Mouse (Mus musculus): Measurements from ENCODE around the gene Dnajb6. TPM values are rescaled to one million over a fixed set of nuclear protein-coding genes. Genes with fewer than 3 reads are reported as not detected.
"Not testable (repeated sequence)": the region's sequence is repeated elsewhere in the genome, so short reads cannot be mapped to it uniquely, and the experiment has no call there.

Dnajb6 gene
- polyA plus RNA-seq, 1 experiment, result 19.7 TPM

DNA sequence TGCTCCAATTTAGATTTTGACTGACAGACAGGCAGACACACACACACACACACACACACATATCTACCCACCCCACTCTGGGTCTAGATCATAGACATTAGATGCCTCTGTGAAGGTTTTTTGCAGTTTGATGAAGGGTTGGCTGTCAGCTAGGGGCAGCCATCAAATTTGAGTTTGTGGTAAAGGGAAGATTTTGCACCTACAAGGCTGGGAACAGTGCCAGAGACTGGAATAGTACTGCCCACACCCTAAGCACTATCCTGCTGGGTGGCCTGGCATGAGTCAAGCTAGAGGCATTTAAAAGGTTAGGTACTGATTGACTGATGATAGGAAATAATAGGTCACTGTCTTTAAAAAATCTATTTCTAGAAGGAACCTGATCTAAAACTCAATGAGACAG lies 15.8 kb downstream of the Dnajb6 start:
- no peak for DNase-seq (ENCODE audit: low read depth, low spot score)

DNA sequence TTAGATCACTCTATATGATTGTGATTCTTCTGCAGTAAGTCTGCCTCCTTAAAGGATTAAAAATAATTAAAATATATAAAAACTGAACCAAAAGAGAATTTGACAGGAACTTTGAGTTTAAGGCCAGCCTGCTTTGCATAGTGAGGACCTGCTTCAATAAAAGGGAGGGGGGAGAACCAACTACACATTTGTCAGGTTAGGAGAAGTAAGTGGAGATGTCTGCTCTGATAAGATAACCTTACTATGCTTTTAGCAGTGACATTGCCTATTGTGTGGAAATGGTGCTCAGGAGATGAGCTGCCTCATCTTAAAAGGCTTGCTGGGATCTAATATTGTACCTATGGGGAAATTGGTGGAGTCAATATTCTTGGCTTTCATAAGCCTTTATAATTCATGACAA lies 17.4 kb downstream of the Dnajb6 start:
- DNase-seq (ENCODE audit: low read depth, low spot score), result no peak

DNA sequence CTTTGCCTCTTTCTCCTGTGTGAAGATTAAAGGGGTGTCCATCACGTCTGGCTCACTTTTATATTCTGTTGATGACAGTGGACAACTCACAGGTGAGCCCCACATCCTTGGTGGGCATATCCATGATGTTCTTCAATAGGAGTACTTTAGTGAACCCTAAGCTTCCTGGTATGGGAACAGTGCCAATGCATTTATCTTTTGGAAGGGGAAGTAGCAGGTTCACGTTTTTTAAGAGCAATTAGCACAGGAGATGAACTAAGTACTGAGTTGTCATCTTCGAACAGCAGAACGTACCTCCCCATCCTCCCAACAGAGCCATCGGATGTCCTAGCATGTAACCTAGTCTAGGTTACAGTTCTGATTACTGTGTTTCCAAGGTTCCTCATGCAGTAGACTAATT lies 23.8 kb downstream of the Dnajb6 start:
- no peak for DNase-seq (ENCODE audit: low read depth, low spot score)
- 70% methylated on average over 5 of the region's 5 CpGs for whole genome bisulfite sequencing

DNA sequence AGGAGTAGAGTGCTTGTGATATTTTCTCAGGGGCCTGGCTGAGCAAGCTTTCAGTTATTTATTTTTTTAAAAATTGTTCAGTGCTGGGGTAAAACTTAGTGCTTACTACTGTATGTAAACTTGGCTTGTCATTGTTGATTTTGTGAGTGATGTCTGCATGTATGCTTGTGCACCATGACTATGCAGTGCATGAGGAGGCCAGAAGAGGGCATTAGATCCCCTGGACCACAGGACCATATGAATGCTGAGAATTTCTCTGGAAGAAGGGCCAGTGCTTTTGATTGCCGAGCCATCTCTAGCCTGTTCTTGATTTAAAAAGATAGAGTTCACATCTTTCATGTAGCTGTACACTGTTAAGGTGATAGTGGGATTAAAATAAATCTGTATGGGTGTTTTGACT lies 35.4 kb downstream of the Dnajb6 start:
- 79% methylated on average over 1 of the region's 1 CpGs for WGBS
- DNase-seq (ENCODE audit: low read depth, low spot score), result no peak

DNA sequence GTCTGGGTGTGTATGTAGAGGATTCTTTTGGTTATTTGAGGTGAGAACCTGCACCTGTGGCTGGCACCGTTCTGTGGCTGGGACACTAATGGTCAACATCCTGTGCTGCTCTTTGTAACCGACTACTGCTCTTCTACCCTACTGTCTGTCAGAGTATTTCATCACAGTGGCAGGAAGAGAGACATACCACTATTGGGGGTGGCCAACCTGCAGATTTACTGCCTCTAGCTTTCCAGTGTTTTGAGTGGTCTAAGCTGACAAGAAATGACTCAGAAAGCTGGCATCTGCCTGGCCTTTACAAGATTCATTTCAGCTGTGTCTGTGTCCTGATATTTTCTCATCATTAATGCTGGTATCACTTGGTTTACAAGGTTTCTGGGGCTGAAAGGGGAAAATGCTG lies 36.5 kb downstream of the Dnajb6 start:
- WGBS, result 66% methylated on average over 2 of the region's 2 CpGs

DNA sequence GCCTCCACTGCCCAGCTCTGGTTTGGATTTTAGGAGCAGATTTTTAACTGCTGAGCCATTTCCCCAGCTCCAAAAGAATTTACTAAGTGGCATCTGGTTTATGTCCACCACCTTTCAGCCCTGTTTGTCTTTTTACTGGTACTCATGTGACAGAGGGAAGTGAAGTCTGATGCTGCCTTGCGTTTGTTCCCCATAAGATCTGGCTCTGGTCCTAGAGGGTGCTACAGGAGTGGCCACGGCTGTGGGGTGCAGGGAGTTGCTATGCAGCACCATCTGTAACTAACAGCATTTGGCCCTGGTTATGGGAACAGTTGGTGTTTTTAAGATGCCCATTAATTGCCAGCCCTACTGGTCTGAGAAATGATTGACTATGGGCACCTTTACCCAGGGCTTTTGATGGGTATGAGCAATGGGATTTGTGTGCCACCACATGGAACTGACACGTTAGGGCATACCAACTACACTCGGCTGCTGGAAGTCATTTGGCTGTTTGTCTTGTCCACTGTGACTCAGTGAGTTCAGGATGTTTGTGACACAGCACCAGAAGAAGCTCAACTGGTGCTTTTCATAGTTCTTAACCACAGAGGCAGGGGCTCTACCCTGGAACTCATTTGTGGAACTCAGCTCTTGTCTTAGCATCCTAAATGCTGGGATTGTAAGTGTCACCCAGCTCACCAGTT lies 37.3 kb downstream of the Dnajb6 start:
- DNase-seq (ENCODE audit: low read depth, low spot score), result no peak
- 57% methylated on average over 4 of the region's 4 CpGs for WGBS

More for the DNA sequence above, 36.5 kb downstream of the Dnajb6 start:
- DNase-seq (ENCODE audit: low read depth, low spot score), result no peak

DNA sequence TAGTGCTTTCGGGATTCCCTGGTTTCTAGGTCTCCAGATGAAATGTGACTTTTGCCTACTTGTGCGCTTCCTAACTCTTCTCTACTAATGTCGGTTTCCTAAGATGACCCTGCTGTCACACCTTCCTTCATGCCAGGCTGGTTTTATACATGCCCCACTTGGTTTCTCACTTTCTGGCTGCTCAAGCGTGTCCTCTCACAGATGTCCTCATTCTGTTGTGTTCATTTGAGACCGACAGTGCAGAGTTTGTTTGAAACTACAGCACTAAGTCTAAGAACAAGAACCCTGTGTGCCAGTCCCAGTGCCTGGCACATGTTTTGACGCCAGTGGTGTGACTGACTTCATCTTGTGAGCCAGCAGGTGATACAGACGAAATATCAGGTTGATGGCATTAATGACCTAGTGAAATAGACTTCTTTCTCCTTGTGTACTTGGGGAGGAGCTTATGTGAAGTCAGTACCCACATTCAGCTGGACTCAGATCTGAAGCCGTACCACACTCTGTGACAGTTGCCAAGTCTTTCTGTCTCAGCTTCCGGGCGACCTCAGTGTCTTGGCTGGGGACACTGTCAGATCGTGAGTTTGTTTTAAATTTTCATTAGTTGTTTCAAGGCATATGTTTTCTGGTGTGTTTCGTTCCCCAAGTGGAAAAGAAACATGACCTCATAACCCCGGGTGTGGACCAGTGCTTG lies 38.1 kb downstream of the Dnajb6 start:
- no peak for DNase-seq (ENCODE audit: low read depth, low spot score)
- 81% methylated on average over 13 of the region's 13 CpGs for WGBS

DNA sequence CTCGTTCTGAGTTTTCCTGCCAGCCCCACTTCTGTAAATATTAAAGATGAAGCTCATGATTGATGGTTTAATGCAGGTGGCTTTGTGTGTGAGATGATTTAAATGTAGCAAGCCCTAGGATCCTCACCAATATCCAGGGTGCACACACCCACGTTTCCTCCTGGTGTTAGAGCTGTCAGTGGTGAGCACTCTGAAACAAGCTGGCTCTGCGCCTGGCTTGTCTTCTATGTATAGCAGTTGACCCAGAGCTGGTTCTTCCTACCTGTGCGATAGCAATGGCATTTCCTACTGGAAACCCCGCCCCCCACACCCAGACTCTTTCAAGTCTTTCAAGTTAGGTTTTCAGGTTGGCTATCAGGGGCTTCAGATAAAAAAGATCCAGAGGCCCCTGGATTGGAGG lies 39.9 kb downstream of the Dnajb6 start:
- 45% methylated on average over 5 of the region's 5 CpGs for WGBS
- DNase-seq (ENCODE audit: low read depth, low spot score), result no peak

DNA sequence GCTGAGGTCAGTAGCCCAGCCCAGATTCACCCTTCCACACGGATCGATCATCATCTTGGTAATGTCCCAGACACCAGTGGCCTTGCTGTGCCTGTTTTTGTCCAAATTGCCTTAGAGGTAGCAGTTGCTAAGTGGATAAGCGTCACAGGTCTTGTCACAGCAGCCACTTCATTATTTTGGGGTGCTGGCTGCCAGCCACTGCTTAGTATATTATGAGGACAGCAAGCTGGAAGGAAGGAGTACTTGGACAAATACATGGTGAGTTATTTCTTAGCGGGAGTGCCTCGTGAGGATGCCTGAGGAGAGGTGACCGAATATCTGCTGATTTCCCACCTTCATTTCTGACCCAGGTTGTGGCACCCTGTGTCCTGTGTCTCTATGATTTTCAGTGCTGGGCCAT lies 42.5 kb downstream of the Dnajb6 start:
- no peak for DNase-seq (ENCODE audit: low read depth, low spot score)
- WGBS, result 89% methylated on average over 6 of the region's 6 CpGs

DNA sequence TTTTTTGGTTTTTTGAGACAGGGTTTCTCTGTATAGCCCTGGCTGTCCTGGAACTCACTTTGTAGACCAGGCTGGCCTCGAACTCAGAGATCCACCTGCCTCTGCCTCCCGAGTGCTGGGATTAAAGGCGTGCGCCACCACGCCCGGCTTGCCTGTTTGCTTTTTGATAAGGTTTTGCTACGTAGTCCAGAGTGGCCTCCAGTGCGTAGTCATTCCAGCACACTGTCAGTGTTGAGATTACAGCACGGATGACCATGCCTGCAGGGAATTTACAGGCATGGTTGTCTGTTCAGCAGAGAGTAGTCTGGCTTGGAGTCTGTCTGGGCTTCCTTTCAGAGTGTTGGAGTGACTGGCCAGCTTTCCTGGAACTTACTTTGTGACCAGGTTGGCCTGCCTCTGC lies 44.2 kb downstream of the Dnajb6 start:
- 70% methylated on average over 9 of the region's 9 CpGs for WGBS
- not testable (repeated sequence) for DNase-seq (ENCODE audit: low read depth, low spot score)

DNA sequence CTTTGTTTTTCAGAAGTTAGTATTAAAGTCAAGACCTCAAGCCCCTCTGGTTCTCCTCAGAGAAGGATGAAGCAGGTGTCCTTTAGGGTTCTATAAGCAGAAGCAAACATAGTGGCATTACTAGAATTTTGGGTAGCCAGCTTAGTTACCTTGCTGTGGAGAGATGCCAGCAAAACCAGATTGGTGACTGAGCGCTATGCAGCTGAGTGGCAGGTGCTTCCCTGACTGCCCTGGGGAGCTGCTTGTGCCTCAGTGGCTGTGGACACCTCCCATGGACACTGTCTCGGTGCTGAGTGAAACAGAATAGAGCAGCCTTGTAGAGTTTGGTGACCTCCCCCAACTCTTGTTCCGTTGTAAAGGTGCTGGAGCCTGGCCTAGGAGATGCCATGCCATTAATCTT lies 46.8 kb downstream of the Dnajb6 start:
- 84% methylated on average over 3 of the region's 3 CpGs for WGBS
- no peak for DNase-seq (ENCODE audit: low read depth, low spot score)

DNA sequence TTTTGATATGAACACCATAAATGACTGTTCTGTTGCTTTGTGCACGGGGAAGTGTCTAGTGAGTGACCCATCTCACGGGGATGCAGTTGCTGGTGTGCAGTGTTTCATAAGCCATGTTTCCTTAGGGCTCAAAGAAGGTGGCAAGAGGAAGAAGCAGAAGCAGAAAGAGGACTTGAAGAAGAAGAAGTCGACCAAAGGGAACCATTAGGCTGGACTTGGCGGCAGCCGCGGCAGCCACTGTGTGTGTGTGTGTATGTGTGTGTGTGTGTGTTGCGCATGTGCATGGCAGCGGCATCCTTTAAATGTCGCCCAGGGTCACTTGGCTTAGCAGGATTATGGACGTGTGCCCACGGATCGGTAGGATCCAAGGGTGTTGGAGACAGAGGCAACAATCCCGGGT lies 49.4 kb downstream of the Dnajb6 start:
- 83% methylated on average over 9 of the region's 13 CpGs for WGBS
- not testable (repeated sequence) for DNase-seq (ENCODE audit: low read depth, low spot score)

DNA sequence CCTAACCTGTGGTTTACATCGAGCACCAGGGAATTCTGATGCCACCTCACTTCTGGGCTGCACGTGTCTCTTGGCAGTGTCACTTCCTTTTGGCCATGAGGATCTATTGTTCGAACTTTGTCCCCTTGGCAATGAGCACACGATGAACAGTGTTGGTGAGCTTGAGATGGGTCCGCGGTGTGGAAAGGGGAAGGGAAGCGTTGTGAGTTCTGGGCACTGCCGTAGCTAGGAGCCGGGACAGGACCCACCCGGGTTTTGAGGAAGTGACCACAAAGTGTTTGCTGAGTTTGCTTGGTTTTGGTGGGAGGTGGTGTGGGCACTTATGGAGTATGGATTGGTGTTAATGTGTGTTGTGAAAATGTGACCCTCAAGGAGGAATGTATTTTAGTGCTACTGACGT lies 50.5 kb downstream of the Dnajb6 start:
- WGBS, result 82% methylated on average over 1 of the region's 11 CpGs
- DNase-seq (ENCODE audit: low read depth, low spot score), result not testable (repeated sequence)

DNA sequence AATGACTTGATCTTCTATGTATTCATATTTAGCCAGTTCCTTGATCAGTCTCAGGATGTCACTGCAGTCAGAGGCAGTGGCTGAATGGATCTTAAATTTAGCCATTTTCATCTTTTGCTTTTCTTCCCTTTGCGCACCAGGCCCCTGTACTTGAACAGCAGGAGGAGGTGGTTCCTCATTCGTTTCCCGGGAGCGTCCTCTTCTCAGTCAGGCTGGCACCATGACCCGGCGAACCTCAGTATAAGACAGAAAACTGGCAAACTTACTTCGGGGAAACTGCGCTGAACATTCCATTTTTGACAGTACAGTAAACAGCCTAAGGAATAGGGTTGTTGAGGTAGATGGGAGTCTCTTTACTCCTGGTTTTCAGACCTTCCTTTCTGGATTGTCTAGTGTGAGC lies 59.4 kb downstream of the Dnajb6 start:
- not testable (repeated sequence) for DNase-seq (ENCODE audit: low read depth, low spot score)
- 94% methylated on average over 8 of the region's 8 CpGs for WGBS

DNA sequence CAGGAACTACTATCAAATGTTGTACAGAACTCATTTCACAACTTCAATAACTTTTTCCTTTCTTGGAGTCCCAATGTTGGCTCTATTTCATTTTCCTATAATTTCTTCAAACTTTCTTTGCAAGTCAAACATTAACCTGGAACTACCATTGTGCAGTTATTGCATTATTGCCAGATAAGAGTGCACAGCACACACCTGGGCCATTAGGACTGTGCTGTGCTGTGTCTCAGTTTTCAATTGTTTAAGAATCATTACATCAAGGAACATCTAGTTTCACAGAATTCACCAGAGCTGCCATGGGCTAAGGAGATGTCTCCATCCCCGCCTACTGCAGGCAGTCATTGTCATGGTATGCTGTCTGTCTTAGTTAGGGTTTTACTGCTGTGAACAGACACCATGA lies 73.5 kb downstream of the Dnajb6 start:
- 60% methylated on average over 1 of the region's 1 CpGs for WGBS
- DNase-seq (ENCODE audit: low read depth, low spot score), result peak; percentile 46

DNA sequence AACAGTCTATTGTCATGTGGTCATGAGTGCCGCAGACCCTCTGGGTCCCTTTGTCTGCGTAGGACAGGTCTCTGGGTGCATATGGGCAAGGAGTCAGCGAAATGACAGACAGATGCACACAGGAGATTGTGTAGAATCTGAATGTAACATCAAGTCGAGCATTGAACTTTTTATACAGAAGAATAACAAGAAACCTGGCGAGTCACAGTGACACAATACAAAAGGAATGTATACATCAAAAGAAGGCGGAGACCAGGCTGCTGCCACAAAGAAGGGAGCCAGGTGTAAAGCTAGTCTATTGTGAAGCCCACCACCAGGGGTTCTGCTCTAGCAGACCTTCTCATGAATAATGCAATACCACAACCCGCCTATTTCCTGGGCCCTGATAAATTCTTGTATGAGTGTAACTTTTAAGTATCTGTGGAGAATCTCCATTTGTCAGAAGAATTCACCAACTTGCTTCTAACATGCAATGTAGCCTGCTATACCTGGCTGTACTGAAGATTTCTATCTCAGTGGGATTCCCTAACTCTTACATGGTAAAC lies 76.0 kb downstream of the Dnajb6 start:
- DNase-seq (ENCODE audit: low read depth, low spot score), result not testable (repeated sequence)
- WGBS, result 86% methylated on average over 7 of the region's 7 CpGs

DNA sequence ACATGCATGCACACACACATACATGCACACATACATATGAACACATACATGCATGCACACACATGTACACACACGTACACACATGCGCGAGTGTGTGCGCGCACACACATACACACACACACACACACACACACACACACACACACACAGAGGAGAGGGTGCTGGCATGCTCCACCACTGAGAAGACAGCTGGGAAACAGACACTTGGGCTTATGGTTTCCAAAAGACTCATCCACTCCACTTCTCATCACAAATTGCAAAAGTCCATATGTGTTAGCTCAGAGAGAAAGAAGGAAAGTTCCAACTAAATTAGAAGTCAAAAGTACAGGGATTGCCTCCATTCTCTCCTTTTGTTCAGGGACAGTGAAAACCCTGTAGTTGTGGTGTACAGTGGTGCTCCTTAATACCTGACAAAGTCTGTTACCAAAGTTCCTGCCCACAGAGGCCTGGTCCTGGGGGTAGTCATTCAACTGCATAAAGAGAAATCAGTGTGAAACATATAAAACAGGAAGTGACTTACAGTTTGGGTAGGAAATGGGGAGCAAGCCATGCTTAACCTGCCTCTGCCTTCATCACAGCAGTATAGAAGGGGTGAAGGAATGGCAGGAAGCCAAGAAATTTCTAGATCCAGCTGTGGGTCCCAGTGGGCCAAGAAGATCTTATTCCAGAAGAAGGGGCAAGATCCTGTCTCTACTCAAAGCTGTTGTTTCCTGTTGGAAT lies 81.2 kb downstream of the Dnajb6 start:
- DNase-seq (ENCODE audit: low read depth, low spot score), result no peak
- 96% methylated on average over 5 of the region's 5 CpGs for WGBS

DNA sequence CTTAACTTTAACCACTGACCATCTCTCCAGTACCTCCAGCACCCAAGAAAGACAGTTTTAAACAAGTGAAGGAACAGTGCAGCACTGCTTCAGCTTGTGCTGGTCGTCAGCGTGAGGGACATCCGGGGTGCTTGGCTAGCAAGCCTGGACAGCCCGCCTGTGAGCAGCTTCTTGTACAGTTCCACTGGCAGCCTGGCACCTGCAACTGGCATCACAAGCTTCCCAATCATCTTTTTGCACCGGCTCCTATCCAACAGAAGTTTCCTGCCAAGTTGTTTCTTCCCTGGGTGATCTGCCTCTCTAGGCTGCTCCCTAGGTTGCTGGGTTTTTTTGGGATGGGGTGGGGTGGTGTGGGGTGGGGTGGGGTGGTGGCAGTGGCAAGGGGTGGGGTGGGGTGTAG lies 81.9 kb downstream of the Dnajb6 start:
- WGBS, result 78% methylated on average over 5 of the region's 5 CpGs
- DNase-seq (ENCODE audit: low read depth, low spot score), result no peak

DNA sequence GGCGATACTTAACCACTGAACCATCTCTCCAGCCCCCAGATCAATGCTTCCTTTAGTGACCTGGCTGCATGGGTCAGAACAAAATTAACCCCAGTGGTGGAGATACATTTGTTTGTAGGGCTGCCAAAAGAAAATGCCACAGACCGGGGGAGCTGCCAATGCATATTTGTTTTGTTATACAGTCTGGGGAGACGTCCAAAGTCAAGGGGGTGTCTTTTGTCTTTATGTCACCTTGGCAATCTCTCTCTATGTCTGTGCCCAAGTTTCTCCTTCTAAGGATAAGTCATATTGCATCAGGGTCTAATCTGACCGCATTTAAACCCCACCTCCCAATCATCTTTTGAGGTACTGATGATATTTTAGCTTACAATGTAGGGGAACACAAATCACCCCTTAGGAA lies 82.8 kb downstream of the Dnajb6 start:
- WGBS, result 43% methylated on average over 4 of the region's 4 CpGs
- no peak for DNase-seq (ENCODE audit: low read depth, low spot score)

DNA sequence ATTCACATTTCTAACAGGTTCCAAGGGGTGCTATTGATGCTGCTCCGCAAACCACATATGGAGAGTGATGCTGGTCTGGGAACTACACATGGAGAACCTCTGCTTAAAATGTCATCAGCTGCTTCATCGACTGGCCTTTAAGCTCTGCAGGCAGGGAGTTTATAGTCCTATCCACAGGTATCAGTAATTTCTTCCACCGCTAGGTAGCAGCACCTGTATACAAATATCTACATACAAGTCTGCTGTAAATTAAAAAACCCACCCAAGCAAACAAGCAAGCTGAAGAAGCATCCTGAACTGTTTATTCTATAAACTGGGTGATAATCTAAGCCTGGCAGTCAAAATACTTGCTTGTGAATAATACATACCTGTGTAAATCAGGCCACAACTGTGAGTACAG lies 89.3 kb downstream of the Dnajb6 start:
- 29% methylated on average over 3 of the region's 3 CpGs for WGBS
- no peak for DNase-seq (ENCODE audit: low read depth, low spot score)

DNA sequence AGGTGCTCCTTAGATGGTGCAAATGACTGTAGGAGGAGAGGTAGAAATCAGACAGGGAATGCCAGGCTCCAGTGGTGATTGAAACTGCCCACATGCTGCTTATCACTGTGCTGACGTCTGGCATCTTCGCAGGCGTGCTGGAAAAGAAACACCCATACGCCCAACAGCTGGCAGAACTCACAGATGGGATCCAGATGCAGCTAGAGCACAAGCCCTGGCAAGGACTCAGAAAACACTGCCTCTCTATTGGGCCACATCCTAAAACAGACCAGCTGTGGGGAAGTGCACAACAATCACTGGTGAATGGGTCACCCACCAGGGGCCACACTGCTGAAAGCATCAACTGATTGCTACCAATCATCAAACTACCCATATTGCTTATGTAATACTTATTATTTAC lies 91.3 kb downstream of the Dnajb6 start:
- DNase-seq (ENCODE audit: low read depth, low spot score), result no peak
- 58% methylated on average over 4 of the region's 4 CpGs for WGBS
